Mouse (Mus musculus) kidney, postnatal 25 days (tissue): ENCODE measurements at regions not wholly inside any gene's neighbourhood (a gene's known extent, or its start where the extent isn't known, plus 50 kb on each side); places are given as distances from the start of the nearest gene placed in this dataset.

Experiments used
- DNase-seq, 2 experiments: peaks; one replicate each; pipeline ENCODE4 v3.0.0; 2021; ENCODE audit warnings: mixed read lengths in 2 of 2

GRCm38 (mm10) chr4:83166867-83167814 is 115.0 kb upstream of the Frem1 start:
- peak; percentile 43 to 56 for DNase-seq

DNA sequence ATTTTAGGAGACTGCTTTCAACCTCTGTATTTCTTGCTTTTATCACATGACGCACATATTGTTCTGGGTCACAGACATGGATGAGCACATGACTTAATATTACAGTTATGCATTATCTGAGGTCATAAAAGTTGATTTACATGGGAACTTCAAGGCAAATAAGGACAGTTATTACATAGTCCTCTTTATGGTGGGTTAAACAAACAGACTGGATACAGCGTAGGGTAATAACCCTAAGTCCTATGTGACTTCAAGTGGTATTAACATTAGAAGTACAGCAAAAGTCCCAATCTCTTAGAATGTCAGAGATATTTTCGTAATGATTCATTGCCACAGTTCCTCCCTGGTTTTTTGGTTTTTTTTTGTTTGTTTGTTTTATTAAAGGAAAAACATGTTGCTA is 94.6 kb upstream of the Frem1 start:
- no peak for DNase-seq

DNA sequence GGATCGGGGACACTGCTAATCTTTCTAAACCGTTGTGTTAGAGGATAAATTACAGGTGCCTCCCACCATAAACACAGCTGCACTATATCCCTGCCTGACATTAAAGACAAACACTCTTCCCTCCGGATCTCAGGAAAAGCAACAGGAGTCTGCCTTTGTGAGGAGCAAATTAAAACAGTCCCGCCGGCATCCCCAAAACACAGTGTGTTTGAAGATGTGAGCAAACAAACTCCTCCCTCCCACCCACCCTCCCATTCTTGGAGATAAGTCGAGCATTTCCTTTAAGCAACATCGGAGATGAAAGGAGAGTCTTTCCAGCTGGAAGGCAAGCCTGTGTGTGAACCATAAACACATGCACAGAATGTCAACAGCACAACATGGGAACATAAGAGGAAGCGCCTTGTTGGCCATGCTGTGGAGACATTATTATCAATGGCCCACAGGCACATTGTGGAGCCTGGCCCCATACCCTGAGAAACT is 93.6 kb upstream of the Frem1 start:
- DNase-seq, result no peak

DNA sequence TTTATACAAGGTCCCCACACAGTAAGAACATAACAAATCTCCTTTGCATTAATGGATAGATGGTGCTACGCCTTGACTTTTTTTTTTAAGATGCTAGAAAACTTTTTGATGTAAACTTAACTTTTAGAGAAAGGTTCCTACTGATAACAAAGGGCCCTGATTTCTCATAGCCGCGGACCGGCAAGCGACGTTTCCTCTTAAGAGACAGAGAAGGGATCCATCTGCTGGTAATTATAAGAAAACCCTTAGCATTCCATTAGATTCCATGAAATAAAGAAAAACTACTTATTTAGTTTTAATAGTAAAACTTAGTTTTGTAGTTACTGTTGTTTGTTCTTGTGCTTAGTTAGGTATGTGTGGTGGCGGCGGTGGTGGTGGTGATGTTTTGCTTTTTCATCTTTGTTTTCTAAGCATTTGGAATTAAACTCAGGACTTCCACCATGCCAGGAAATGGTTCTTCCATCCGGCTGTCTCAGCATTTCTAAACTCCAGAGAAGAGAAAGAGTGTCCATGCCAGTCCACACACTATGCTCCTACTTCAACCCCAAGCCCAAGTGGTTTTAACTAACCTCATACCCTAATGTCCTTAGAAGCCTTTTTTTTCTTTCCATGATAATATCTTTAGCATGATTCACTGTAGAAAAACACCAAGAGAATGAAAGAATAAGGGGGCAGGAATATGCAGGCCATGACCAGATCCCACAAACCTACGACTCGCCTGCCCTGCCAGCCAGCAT is 92.8 kb upstream of the Frem1 start:
- DNase-seq, result no peak

DNA sequence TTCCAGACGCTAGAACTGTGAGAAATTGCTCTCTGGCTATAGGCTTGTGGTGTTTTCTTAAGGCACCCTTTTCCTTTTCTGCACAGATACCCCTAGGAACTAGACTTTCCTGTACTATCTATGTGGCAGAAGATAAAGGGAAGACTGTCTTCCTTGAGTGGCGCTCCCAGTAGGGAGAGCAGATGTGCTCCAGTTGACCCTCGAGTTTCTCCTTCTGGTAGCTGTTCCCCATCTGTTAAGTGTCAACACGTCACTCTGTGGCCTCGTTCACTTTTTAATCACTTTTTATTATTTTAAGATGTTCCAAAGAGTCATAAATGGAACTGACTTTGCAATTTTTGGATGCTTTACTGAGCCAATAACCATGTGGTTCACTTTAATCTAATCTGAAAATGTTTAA is 89.6 kb upstream of the Frem1 start:
- no peak for DNase-seq

- DNase-seq, result no peak
Observed at GRCm38 (mm10) chr4:83122668-83123005, 70.5 kb upstream of the Frem1 start.

DNA sequence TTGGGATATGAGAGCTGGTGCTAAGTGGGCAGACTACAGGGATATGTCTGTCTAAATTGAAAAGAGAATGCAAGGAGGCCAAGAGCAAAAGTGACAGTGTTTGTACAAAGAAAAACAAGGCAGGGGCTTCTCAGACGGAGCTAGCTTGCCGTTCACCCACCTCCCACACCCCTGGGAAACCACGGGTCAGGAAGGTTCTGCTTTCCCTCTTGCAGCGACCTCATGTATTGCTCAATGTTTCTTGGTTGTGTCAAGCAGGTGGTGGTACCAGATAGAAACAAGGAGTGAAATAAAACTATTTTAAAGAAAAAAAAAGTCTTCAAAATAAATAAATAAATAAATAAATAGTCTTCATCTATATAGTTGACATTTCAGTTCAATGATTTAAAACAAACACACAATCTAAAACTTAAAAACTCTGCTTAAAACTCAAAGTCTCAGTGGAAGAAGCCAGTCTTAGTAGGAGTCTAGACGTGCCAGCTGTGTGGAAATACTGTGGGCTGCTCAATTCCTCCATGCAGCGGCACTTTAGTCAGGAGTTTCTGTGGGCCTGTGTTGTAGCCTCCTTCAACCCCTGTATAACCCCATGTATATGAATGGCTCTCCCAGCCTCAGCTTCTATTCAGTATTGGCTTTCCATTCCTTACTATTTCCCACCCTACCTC is 70.0 kb upstream of the Frem1 start:
- no peak for DNase-seq

DNA sequence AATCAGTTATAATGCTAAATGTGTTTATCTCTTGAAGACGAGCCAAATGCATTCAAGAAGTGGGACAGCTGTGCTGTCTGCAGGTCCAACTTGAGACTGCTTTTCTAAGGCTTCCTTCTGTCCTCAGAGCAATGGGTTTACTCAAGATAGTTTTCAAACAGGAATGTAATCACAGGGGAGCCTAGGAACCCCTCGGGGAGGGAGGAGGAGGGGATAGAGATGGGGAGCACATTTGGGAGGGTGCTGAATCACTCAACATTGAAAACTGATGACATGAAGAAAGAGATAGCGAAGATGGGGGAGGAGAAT is 56.5 kb upstream of the Frem1 start:
- DNase-seq, result no peak

DNA sequence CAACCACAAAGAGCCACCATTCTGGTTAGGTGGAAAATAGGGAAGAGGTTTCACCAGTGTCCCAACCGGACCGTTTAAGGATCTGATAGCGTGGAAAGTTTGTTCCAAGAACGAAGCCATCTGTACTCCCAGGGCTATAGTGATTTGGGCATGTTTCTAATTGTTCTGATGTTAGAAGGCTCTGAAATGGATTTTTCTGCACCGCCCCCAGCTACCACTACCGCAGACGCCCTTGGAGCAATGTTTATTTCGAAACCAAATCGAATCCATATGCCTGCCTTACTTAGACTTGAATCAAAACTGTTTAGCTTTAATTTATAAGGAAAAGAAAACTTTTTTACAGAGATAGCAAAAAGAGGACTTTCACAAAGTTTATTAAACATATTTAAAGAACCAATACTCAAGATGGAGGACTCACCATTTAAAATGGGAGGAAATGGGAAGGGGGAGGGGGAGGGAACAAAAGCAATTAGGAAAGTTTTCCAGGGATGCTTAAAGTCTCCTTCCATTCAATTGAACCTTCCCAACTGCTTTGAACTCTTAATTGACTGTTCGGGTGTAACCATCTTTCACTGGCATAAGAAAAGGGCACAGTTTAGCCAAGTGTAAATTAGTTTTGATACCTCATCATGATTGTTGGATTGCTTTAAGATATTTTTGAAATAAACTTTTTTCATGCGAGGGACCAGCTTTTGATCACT is 56.0 kb upstream of the Frem1 start:
- no peak for DNase-seq

GRCm38 (mm10) chr4:83107161-83107560 is 55.0 kb upstream of the Frem1 start:
- no peak for DNase-seq

DNA sequence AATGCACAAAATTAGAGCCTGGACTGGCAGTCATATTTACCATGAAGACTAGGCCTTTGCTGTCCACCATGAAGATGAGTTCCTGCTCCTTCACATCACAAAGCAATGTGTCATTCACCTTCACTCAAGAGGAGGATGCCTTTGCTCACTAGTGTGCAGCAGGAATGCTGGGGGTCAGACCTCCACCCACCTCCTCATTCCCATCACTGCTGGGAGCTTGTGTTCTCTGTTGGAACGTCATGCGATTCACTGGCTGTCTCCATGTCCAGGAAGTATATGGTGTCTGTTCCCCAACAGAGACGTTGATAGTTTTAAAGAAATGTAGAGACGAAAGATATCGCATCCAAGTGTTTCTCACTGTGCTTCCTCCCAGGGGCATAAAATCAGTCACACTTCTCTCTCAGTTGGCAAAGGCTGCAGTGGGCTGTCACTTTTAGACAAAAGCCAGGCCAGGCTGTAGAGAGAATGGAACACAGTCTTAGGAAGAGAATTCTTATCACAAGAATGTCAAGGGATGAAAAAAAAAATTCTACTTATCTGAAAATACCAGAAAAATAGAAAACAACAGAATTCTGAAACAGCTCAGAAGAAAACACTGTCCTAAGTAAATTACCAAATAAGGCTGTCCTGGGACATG is 52.0 kb upstream of the Frem1 start:
- DNase-seq, result no peak

DNA sequence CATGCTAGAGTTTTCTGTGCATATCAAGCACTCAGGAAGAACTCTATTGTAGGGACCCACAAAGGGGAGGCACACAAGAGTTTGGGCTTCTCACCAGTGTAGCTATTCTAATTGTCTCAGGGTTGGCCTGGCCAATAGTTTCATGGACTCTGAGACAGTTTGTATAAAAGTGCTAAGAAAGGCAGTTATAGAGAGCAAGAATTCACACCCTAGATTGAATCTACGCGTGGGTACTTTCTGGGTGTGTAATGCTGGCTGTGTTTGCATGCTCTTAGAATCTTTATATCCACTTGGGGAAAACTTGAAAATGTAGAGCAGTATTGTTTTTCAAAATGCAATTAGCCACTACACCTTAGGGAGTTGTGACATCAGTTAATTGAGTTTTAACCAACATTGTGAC is 50.8 kb upstream of the Frem1 start:
- no peak for DNase-seq

DNA sequence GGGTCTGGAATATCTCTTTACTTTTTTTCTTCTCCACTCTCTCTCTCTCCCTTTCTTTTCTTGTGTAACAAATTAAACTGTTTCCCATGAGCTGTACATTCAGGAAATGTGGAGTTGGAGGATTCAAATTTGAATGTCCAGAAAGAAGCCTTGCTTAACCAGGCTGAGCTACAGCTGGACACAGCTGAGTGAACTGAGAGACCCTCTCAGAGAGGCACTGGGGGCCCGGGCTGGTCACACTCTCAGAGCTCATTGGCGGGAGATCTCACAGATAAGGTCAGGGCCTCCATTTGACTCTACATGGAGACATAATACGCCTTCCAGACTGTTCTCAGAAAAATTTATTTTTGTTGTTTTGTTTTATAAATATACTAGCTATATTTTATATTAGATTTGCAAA is 49.9 kb upstream of the Frem1 start:
- no peak for DNase-seq
